Mouse (Mus musculus): ENCODE measurements around the gene Stk11ip.

DNA sequence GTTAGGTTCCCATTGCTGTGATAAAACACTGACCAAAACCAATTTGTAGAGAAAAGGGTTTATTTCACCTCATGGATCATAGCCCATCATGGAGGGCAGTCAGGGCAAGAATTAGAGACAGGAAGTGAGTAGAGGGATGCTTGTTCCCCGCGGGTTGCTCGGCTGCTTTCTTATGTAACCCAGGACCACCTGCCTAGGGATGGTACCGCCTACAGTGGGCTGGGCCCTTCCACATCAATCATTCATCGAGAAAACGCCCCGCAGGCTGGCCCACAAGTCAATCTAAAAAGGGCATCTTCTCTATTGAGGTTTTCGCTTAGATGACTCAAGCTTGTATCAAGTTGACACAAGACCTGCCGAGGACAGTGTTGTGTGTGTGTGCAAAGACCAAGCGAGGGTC lies 61.7 kb downstream of the Stk11ip start:
- TF ChIP-seq CTCF (IDR thresholded peaks at IDR 0.05; ENCODE audit: low read depth, low read length), result no peak
- no peak for TF ChIP-seq POLR2AphosphoS5 (IDR thresholded peaks at IDR 0.05; ENCODE audit: insufficient replicate concordance, low read depth, low read length)

Measured in G1E (cell line).